Mouse (Mus musculus): ENCODE data around the gene Tmem126a.

- TF ChIP-seq CTCF (IDR thresholded peaks at IDR 0.05; ENCODE audit: low read depth, low read length) (no peak), POLR2A (IDR thresholded peaks at IDR 0.05; ENCODE audit: insufficient read depth, low read length) (no peak)
Observed at GRCm38 (mm10) chr7:90476313-90477245, 19.6 kb upstream of the Tmem126a start, which contains the start of gene Dlg2.
